Mouse (Mus musculus): ENCODE results near the gene Ptpra.

Ptpra gene

GRCm38 (mm10) chr2:130449794-130450433 is at the start of gene Ptpra:
Gene Ptpra (plus strand): TSS chr2:130450278.
- in situ Hi-C loops (cut with MboI, MseI): loop anchor here (5.0 kb wide), 1 partner anchor 112 kb away; the partner anchor contains the start of gene Mrps26

GRCm38 (mm10) chr2:130401891-130402290 is 48.2 kb upstream of the Ptpra start:
- in situ Hi-C loops (cut with MboI, MseI): no loop called here

- in situ Hi-C loops (cut with MboI, MseI): no loop called here
These were observed 45.1 kb upstream of the Ptpra start, which contains the start of the genes Gm28372 and 1700020A23Rik for GRCm38 (mm10) chr2:130404939-130405338. Gene Gm28372 (plus strand): TSS chr2:130405239. Gene 1700020A23Rik (plus strand): TSS chr2:130405259.

- in situ Hi-C loops (cut with MboI, MseI): no loop called here
These were observed 43.9 kb upstream of the Ptpra start, which contains the start of gene Tmem239 for GRCm38 (mm10) chr2:130406178-130406577. Gene Tmem239 (plus strand): TSS chr2:130406478.

GRCm38 (mm10) chr2:130408194-130408593 is 41.9 kb upstream of the Ptpra start:
- in situ Hi-C loops (cut with MboI, MseI): no loop called here

GRCm38 (mm10) chr2:130411558-130412495 is 38.3 kb upstream of the Ptpra start:
- in situ Hi-C loops (cut with MboI, MseI): no loop called here

GRCm38 (mm10) chr2:130412775-130413174 is 37.3 kb upstream of the Ptpra start:
- in situ Hi-C loops (cut with MboI, MseI): no loop called here

GRCm38 (mm10) chr2:130414094-130414856 is 35.8 kb upstream of the Ptpra start:
- in situ Hi-C loops (cut with MboI, MseI): no loop called here

GRCm38 (mm10) chr2:130421781-130422620 is 28.1 kb upstream of the Ptpra start:
- in situ Hi-C loops (cut with MboI, MseI): no loop called here

- in situ Hi-C loops (cut with MboI, MseI): no loop called here
These were observed 26.5 kb upstream of the Ptpra start for GRCm38 (mm10) chr2:130423397-130424125.

GRCm38 (mm10) chr2:130424126-130424853 is 25.8 kb upstream of the Ptpra start, which contains the start of the genes Vps16 and Pced1a:
Gene Vps16 (plus strand): TSS chr2:130424339.
Gene Pced1a (minus strand): TSS chr2:130424701.
- in situ Hi-C loops (cut with MboI, MseI): no loop called here

- in situ Hi-C loops (cut with MboI, MseI): no loop called here
These were observed 25.0 kb upstream of the Ptpra start for GRCm38 (mm10) chr2:130425112-130425511.

GRCm38 (mm10) chr2:130429851-130430250 is 20.2 kb upstream of the Ptpra start:
- in situ Hi-C loops (cut with MboI, MseI): no loop called here

- in situ Hi-C loops (cut with MboI, MseI): no loop called here
These were observed 19.6 kb upstream of the Ptpra start for GRCm38 (mm10) chr2:130430484-130430883.

- in situ Hi-C loops (cut with MboI, MseI): no loop called here
These were observed 17.9 kb upstream of the Ptpra start for GRCm38 (mm10) chr2:130432157-130432556.

- in situ Hi-C loops (cut with MboI, MseI): no loop called here
These were observed 16.9 kb upstream of the Ptpra start for GRCm38 (mm10) chr2:130433152-130433551.

- in situ Hi-C loops (cut with MboI, MseI): no loop called here
These were observed 13.3 kb upstream of the Ptpra start for GRCm38 (mm10) chr2:130436769-130437168.

- in situ Hi-C loops (cut with MboI, MseI): no loop called here
These were observed 11.2 kb upstream of the Ptpra start for GRCm38 (mm10) chr2:130438861-130439260.

- in situ Hi-C loops (cut with MboI, MseI): no loop called here
These were observed 10.1 kb upstream of the Ptpra start for GRCm38 (mm10) chr2:130439840-130440480.
